Mouse (Mus musculus) CH12.LX (cell line): ENCODE results near the gene Mllt3. TPM values are rescaled to one million over a fixed set of nuclear protein-coding genes. Genes with fewer than 3 reads are reported as not detected.

Experiments used
- DNase-seq: peaks from one replicate; pipeline ENCODE4 v3.0.0-alpha.2; 2013; ENCODE audit errors: extremely low read depth
- H3K27ac ChIP-seq: 2 replicates; pipeline ENCODE4 v1.5.1; 2012; ENCODE audit warnings: low read depth, mild to moderate bottlenecking, control low read depth, moderate library complexity; ENCODE audit not compliant: insufficient read depth
- H3K27me3 ChIP-seq: replicated peaks from 2 replicates; pipeline ENCODE3; 2012; ENCODE audit warnings: inconsistent platforms
- H3K36me3 ChIP-seq, 2 experiments: replicated peaks in 1 of 2; 2 replicates each; pipeline versions ENCODE3 to v1.6.1; 2012; ENCODE audit warnings: inconsistent platforms in 1 of 2, low read length in 1 of 2, mild to moderate bottlenecking in 1 of 2, mixed read lengths in 1 of 2, moderate library complexity in 1 of 2; ENCODE audit not compliant: control insufficient read depth in 1 of 2, insufficient read depth in 1 of 2
- H3K4me1 ChIP-seq, 2 experiments: 2 replicates each; pipeline ENCODE4 v1.6.1; 2012; ENCODE audit warnings: inconsistent platforms in 1 of 2, moderate library complexity in 1 of 2; ENCODE audit not compliant: insufficient read depth in 2 of 2, control insufficient read depth in 1 of 2
- H3K4me2 ChIP-seq: 2 replicates; pipeline ENCODE4 v1.6.1; 2012; ENCODE audit warnings: low read depth, mild to moderate bottlenecking, control low read depth; ENCODE audit not compliant: poor library complexity, insufficient read depth, severe bottlenecking
- H3K4me3 ChIP-seq, 3 experiments: fragments of 150-350 bp in 1 of 3; sonication (generic) in 1 of 3; replicated peaks in 1 of 3; 2 replicates each; pipeline versions ENCODE3 to v1.5.1; 2011 to 2012; ENCODE audit warnings: low read depth in 2 of 3, low read length in 2 of 3, mild to moderate bottlenecking in 2 of 3, moderate library complexity in 2 of 3, control low read depth in 1 of 3, improper control_type of control experiment in 1 of 3, inconsistent platforms in 1 of 3, mixed read lengths in 1 of 3; ENCODE audit not compliant: poor library complexity in 1 of 3
- H3K79me2 ChIP-seq: replicated peaks from 2 replicates; pipeline ENCODE4 v1.6.1; 2012; ENCODE audit warnings: mild to moderate bottlenecking, moderate library complexity; ENCODE audit not compliant: control insufficient read depth, poor library complexity, insufficient read depth, severe bottlenecking; ENCODE audit errors: extremely low read depth
- H3K9ac ChIP-seq: 2 replicates; pipeline ENCODE4 v1.6.1; 2012; ENCODE audit warnings: low read depth, mild to moderate bottlenecking, control low read depth, moderate library complexity; ENCODE audit not compliant: insufficient read depth
- H3K9me3 ChIP-seq: replicated peaks from 2 replicates; pipeline ENCODE3; 2012; ENCODE audit warnings: low read length, inconsistent platforms, mixed read lengths
- CHD1 ChIP-seq: IDR thresholded peaks from 2 replicates; pipeline ENCODE4 v1.6.1; 2012; ENCODE audit warnings: low read depth, low read length, improper control_type of control experiment, inconsistent platforms
- CHD2 ChIP-seq: IDR thresholded peaks from 2 replicates; pipeline ENCODE4 v1.6.1; 2011; ENCODE audit warnings: low read length, improper control_type of control experiment
- E2F4 ChIP-seq: IDR thresholded peaks from 2 replicates; pipeline ENCODE4 v1.6.1; 2011; ENCODE audit warnings: low read depth, low read length, improper control_type of control experiment; ENCODE audit not compliant: insufficient replicate concordance
- ELF1 ChIP-seq: IDR thresholded peaks from 2 replicates; pipeline ENCODE4 v1.6.1; 2014; ENCODE audit warnings: low read depth, mild to moderate bottlenecking, inconsistent platforms, low read length, improper control_type of control experiment
- EP300 ChIP-seq: IDR thresholded peaks from 2 replicates; pipeline ENCODE4 v1.6.1; 2011; ENCODE audit warnings: low read length, improper control_type of control experiment
- ETS1 ChIP-seq: conservative IDR thresholded peaks from 2 replicates; pipeline ENCODE4 v1.6.1; 2012; ENCODE audit warnings: low read depth, mild to moderate bottlenecking, inconsistent platforms, low read length, improper control_type of control experiment, moderate library complexity
- JUN ChIP-seq: IDR thresholded peaks from 2 replicates; pipeline ENCODE4 v1.6.1; 2011; ENCODE audit warnings: low read depth, mild to moderate bottlenecking, low read length, improper control_type of control experiment, moderate library complexity; ENCODE audit not compliant: insufficient read depth
- MAFK ChIP-seq: IDR thresholded peaks from 2 replicates; pipeline ENCODE4 v1.6.1; 2011; ENCODE audit warnings: low read length, improper control_type of control experiment; ENCODE audit not compliant: insufficient replicate concordance
- MAZ ChIP-seq: IDR thresholded peaks from 2 replicates; pipeline ENCODE4 v1.6.1; 2012; ENCODE audit warnings: low read depth, mild to moderate bottlenecking, inconsistent platforms, low read length, improper control_type of control experiment, moderate library complexity
- MEF2A ChIP-seq: IDR thresholded peaks from 2 replicates; pipeline ENCODE4 v1.6.1; 2014; ENCODE audit warnings: low read depth, mild to moderate bottlenecking, inconsistent platforms, low read length, improper control_type of control experiment, borderline replicate concordance
- MXI1 ChIP-seq: IDR thresholded peaks from 2 replicates; pipeline ENCODE4 v1.6.1; 2011; ENCODE audit warnings: mild to moderate bottlenecking, low read depth, low read length, improper control_type of control experiment
- NELFE ChIP-seq: IDR thresholded peaks from 2 replicates; pipeline ENCODE4 v1.6.1; 2011; ENCODE audit warnings: low read depth, low read length, improper control_type of control experiment
- NRF1 ChIP-seq: IDR thresholded peaks from 2 replicates; pipeline ENCODE4 v1.6.1; 2014; ENCODE audit warnings: low read depth, mild to moderate bottlenecking, inconsistent platforms, low read length, improper control_type of control experiment, moderate library complexity
- POLR2A ChIP-seq: IDR thresholded peaks from 2 replicates; pipeline ENCODE4 v1.6.1; 2011; ENCODE audit warnings: low read depth, mild to moderate bottlenecking, improper control_type of control experiment, low read length
- POLR2AphosphoS2 ChIP-seq: IDR thresholded peaks from 2 replicates; pipeline ENCODE4 v1.6.1; 2011; ENCODE audit warnings: low read depth, low read length, improper control_type of control experiment
- RAD21 ChIP-seq: IDR thresholded peaks from 2 replicates; pipeline ENCODE4 v1.6.1; 2011; ENCODE audit warnings: low read depth, mild to moderate bottlenecking, low read length, improper control_type of control experiment, moderate library complexity
- RCOR1 ChIP-seq: conservative IDR thresholded peaks from 2 replicates; pipeline ENCODE4 v1.6.1; 2012; ENCODE audit warnings: low read depth, mild to moderate bottlenecking, inconsistent platforms, low read length, improper control_type of control experiment
- SIN3A ChIP-seq: IDR thresholded peaks from 2 replicates; pipeline ENCODE4 v1.6.1; 2012; ENCODE audit warnings: low read length, improper control_type of control experiment, inconsistent platforms
- TBP ChIP-seq: conservative IDR thresholded peaks from 2 replicates; pipeline ENCODE4 v1.6.1; 2011; ENCODE audit warnings: low read depth, low read length, improper control_type of control experiment
- USF2 ChIP-seq: conservative IDR thresholded peaks from 2 replicates; pipeline ENCODE4 v1.6.1; 2011; ENCODE audit warnings: low read depth, low read length, improper control_type of control experiment
- ZC3H11A ChIP-seq: IDR thresholded peaks from 2 replicates; pipeline ENCODE4 v1.6.1; 2012; ENCODE audit warnings: low read depth, mild to moderate bottlenecking, inconsistent platforms, low read length, improper control_type of control experiment
- ZMIZ1 ChIP-seq: IDR thresholded peaks from 2 replicates; pipeline ENCODE4 v1.6.1; 2012; ENCODE audit warnings: low read depth, mild to moderate bottlenecking, inconsistent platforms, low read length, improper control_type of control experiment
- ZNF384 ChIP-seq: IDR thresholded peaks from 2 replicates; pipeline ENCODE4 v1.6.1; 2012; ENCODE audit warnings: low read depth, low read length, improper control_type of control experiment, inconsistent platforms
- dilution Hi-C: fragments of 300-500 bp; cut with MboI; formaldehyde crosslinking; loops from 2 replicates; pipeline ENCODE4 v1.14.3; 2020; ENCODE audit warnings: low sequenced_read_pairs; ENCODE audit not compliant: extremely low pct_unique_long_range_greater_than_20kb, extremely low pct_ligation_motif_present
- in situ Hi-C: fragments of 300-500 bp; cut with MboI; formaldehyde crosslinking; loops from 3 replicates; pipeline ENCODE4 v1.14.3; 2019; ENCODE audit warnings: low sequenced_read_pairs, low pct_ligation_motif_present, low pct_unique_long_range_greater_than_20kb, mixed read lengths
- polyA plus RNA-seq: library from polyadenylated mRNA; unstranded; fragments of >175 nt; gene quantifications from 2 replicates; pipeline ENCODE4 v1.2.1, GENCODE M21; 2012; ENCODE audit warnings: low read depth; ENCODE audit not compliant: insufficient read length
- total RNA-seq, 2 experiments: library from RNA; depleted of rRNA; stranded (reverse); fragments of 300-350 nt in 1 of 2; fragments of >200 nt in 1 of 2; gene quantifications; 2 replicates each; pipeline ENCODE4 v1.2.3; 2012 to 2014

The Mllt3 gene
- total and polyA plus RNA-seq, 3 experiments: 8.3 to 20.9 (median 10.1) TPM

GRCm38 (mm10) chr4:87761075-87761474 lies 272.1 kb downstream of the Mllt3 start:
- H3K36me3 ChIP-seq: no peaks in the 10 kb centered on the region
- no peak overlapping the region for H3K4me3 ChIP-seq
- no peak for DNase-seq
- no peak for TF ChIP-seq ELF1
- TF ChIP-seq MAZ: no peak
- TF ChIP-seq MEF2A: no peak
- no peak for TF ChIP-seq SIN3A
- TF ChIP-seq MXI1: no peak
- TF ChIP-seq RAD21: no peak
- no peak for TF ChIP-seq CHD1
- TF ChIP-seq MAFK: no peak
- no peak for TF ChIP-seq TBP
- no peak for TF ChIP-seq NRF1
- no peak for TF ChIP-seq ZC3H11A
- no peak for TF ChIP-seq USF2
- TF ChIP-seq JUN: no peak
- TF ChIP-seq EP300: no peak
- TF ChIP-seq POLR2AphosphoS2: no peak
- H3K27ac ChIP-seq: no peak overlapping the region
- H3K9me3 ChIP-seq: no peaks in the 10 kb centered on the region
- no peak overlapping the region for H3K4me2 ChIP-seq
- in situ Hi-C loops: no loop called here
- no peaks in the 10 kb centered on the region for H3K27me3 ChIP-seq
- dilution Hi-C loops: no loop called here
- no peaks in the 10 kb centered on the region for H3K79me2 ChIP-seq
- H3K4me1 ChIP-seq: peaks cover 5 to 16% of the 10 kb centered on the region in 2 experiments; a peak in 3 of 4 replicates
- H3K9ac ChIP-seq: no peak overlapping the region

GRCm38 (mm10) chr4:87760297-87760696 lies 272.9 kb downstream of the Mllt3 start:
- TF ChIP-seq MEF2A (no peak), ZMIZ1 (no peak), MXI1 (no peak), RAD21 (no peak), ETS1 (no peak), EP300 (no peak), NELFE (no peak), ZNF384 (no peak), CHD2 (no peak), USF2 (no peak), JUN (no peak), POLR2A (no peak), RCOR1 (no peak), E2F4 (no peak)
- TF ChIP-seq, all 38 proteins: peak for 0
- no peaks in the 10 kb centered on the region for H3K36me3 ChIP-seq
- peaks cover 5 to 16% of the 10 kb centered on the region in 2 experiments; a peak in 3 of 4 replicates for H3K4me1 ChIP-seq
- H3K9me3 ChIP-seq: no peaks in the 10 kb centered on the region
- no peak overlapping the region for H3K4me2 ChIP-seq
- H3K27me3 ChIP-seq: no peaks in the 10 kb centered on the region
- no peak overlapping the region for H3K27ac ChIP-seq
- dilution Hi-C loops: no loop called here
- in situ Hi-C loops: no loop called here
- H3K4me3 ChIP-seq: no peak overlapping the region
- no peak overlapping the region for H3K9ac ChIP-seq
- no peaks in the 10 kb centered on the region for H3K79me2 ChIP-seq
- no peak for DNase-seq
